Mouse (Mus musculus) forebrain, embryonic 16.5 days (tissue): Measurements from ENCODE around the gene Meltf. TPM values are rescaled to one million over a fixed set of nuclear protein-coding genes. Genes with fewer than 3 reads are reported as not detected.

ENCODE experiments used
- polyA plus RNA-seq: library from polyadenylated mRNA; unstranded; fragments of >200 nt; fragmentation: Nextera tagmentation; extraction: Ambion mirVana; gene quantifications from 2 replicates; pipeline ENCODE4 v1.2.1, GENCODE M21; 2015

The Meltf gene
- polyA plus RNA-seq, 1 experiment from 2014 or later: 0.16 TPM

Other genes starting within 250 kb of the Meltf start
- 20.6 and 21.9 TPM in 2 replicates for gene Dlg1, start 215.4 kb upstream of the Meltf start, polyA plus RNA-seq
- 1.6 TPM in 2 replicates for gene Pigz, start 55.0 kb downstream of the Meltf start, polyA plus RNA-seq
- gene 0610012G03Rik, start 69.7 kb downstream of the Meltf start, polyA plus RNA-seq: 110 and 112 TPM in 2 replicates
- gene Ncbp2, start 69.7 kb downstream of the Meltf start, polyA plus RNA-seq: 115 and 121 TPM in 2 replicates
- gene Senp5, start 124.5 kb downstream of the Meltf start, polyA plus RNA-seq: 18.6 and 19.2 TPM in 2 replicates
- 42.9 and 50.9 TPM in 2 replicates for gene Pak2, start 200.5 kb downstream of the Meltf start, polyA plus RNA-seq
- 121 and 122 TPM in 2 replicates for gene Pigx, start 220.9 kb downstream of the Meltf start, polyA plus RNA-seq
- gene Cep19, start 221.0 kb downstream of the Meltf start, polyA plus RNA-seq: 48.4 and 56.3 TPM in 2 replicates